ENCODE assay signal across 13 mouse cellular contexts in the genomic region with DNA sequence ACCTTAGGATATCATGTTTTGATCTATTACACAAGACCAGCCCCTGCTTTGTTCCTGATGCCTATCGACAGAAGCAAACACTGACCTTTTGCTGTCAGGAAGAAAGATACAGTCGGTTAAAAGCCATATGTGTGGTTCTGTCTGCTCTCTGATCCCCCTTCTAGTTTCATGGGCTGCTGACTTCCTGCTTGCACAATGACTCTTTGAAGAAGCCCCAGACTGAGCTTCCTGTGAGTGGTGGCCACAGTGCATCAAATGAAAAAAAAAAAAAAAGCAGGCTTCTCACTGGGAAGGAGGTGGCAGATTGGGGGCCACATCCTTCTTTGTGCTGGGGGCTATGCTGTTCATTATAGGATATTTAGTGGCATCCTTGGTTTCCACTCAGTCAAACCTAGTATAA.
DNase-seq lines count a peak whose midpoint lies in the region; ATAC-seq and TF ChIP-seq lines count a peak whose summit lies in the region.
"Had no signal": no experiment of that assay in that cellular context is flagged by ENCODE, and none has a peak within 500 bp of the region (broad histone marks: within the 10 kb centered on the region; RNA-seq: fewer than 3 reads in every experiment).

No protein-coding gene starts in this region.

- no peak overlapping the region for H3K4me2 ChIP-seq in intestine, embryonic 16.5 days (ENCODE audit: low read depth, low read length)
- no peak overlapping the region for H3K4me2 ChIP-seq in hindbrain, embryonic 16.5 days (ENCODE audit: low read length)
- H3K4me2 ChIP-seq: hindbrain, embryonic 12.5 days; midbrain, embryonic 13.5 days had no signal

- H3K27me3 ChIP-seq in thymus, adult 2 months (ENCODE audit: control insufficient read depth, insufficient read depth, low read length): no peaks in the 10 kb centered on the region
- H3K27me3 ChIP-seq in intestine, embryonic 16.5 days (replicated peaks; ENCODE audit: control insufficient read depth, insufficient read depth, low read length): no peaks in the 10 kb centered on the region
- peaks cover 16% of the 10 kb centered on the region for H3K27me3 ChIP-seq in hindbrain, embryonic 16.5 days (replicated peaks; ENCODE audit: control insufficient read depth, insufficient read depth, low read length)

- DNase-seq in layer of hippocampus, adult 2 months (ENCODE audit: low spot score in 2 of 2): no peak
- no peak for DNase-seq in layer of hippocampus, postnatal 25 days (ENCODE audit: extremely low spot score in 1 of 2, low spot score in 1 of 2)
- peak; percentile 24 for DNase-seq in thymus, adult 2 months
- DNase-seq in cerebellum, adult 18-20 months: no peak
- DNase-seq: kidney, postnatal 25 days; lung, adult 18-20 months; right cerebral cortex, postnatal 4 days had no signal

- TF ChIP-seq POLR2A in thymus, adult 2 months (IDR thresholded peaks at IDR 0.05; ENCODE audit: control insufficient read depth, extremely low read depth, insufficient read depth, low read length, poor library complexity): no peak

- ATAC-seq in CD4-positive, CD25-positive, alpha-beta regulatory T cell, adult 4 months: peak; percentile 82
- peak; percentile 82 to 90 for ATAC-seq in hematopoietic stem cell, adult 5-6 weeks (replicated peaks in 1 of 2; ENCODE audit: insufficient read depth in 1 of 2, low FRiP score in 2 of 2, low TSS enrichment in 1 of 2, low read depth in 1 of 2, poor library complexity in 2 of 2, severe bottlenecking in 2 of 2)
- ATAC-seq in intestine, embryonic 16.5 days: no peak
- ATAC-seq in hindbrain, embryonic 16.5 days: no peak
- ATAC-seq: midbrain, embryonic 13.5 days had no signal

- peak overlapping the region; percentile 53; the same call in 1 of the 2 replicates for H3K27ac ChIP-seq in layer of hippocampus, adult 2 months
- H3K27ac ChIP-seq in thymus, adult 2 months (ENCODE audit: control insufficient read depth, insufficient read depth, low read length): 0 out of 2 replicates have a peak overlapping the region, but pooled peaks have one; percentile 16
- H3K27ac ChIP-seq in intestine, embryonic 16.5 days (ENCODE audit: low read length): no peak overlapping the region
- H3K27ac ChIP-seq in hindbrain, embryonic 16.5 days (ENCODE audit: low read depth, low read length): no peak overlapping the region
- H3K27ac ChIP-seq: hindbrain, embryonic 12.5 days; midbrain, embryonic 13.5 days had no signal

- no peak for TF ChIP-seq CTCF in layer of hippocampus, adult 2 months (conservative IDR thresholded peaks at IDR 0.05)
- no peak for TF ChIP-seq CTCF in thymus, adult 2 months (IDR thresholded peaks at IDR 0.05; ENCODE audit: borderline replicate concordance, control insufficient read depth, extremely low read depth, insufficient read depth, low read length, poor library complexity)

- H3K4me3 ChIP-seq in layer of hippocampus, adult 2 months: no peak overlapping the region
- H3K4me3 ChIP-seq in thymus, adult 2 months (ENCODE audit: control insufficient read depth, insufficient read depth, low read length): no peak overlapping the region
- no peak overlapping the region for H3K4me3 ChIP-seq in intestine, embryonic 16.5 days (ENCODE audit: low read length)
- H3K4me3 ChIP-seq in hindbrain, embryonic 16.5 days (ENCODE audit: low read length): no peak overlapping the region
- H3K4me3 ChIP-seq: hindbrain, embryonic 12.5 days; midbrain, embryonic 13.5 days had no signal

- 6% methylated on average over 2 of the region's 2 CpGs for WGBS in thymus, adult 2 months
- WGBS in intestine, embryonic 16.5 days: 36% methylated on average over 2 of the region's 2 CpGs
- WGBS in hindbrain, embryonic 16.5 days: 64% methylated on average over 2 of the region's 2 CpGs

- no peaks in the 10 kb centered on the region for H3K9me3 ChIP-seq in intestine, embryonic 16.5 days (ENCODE audit: control insufficient read depth, low read length)
- H3K9me3 ChIP-seq in hindbrain, embryonic 16.5 days (ENCODE audit: control insufficient read depth, low read length): no peaks in the 10 kb centered on the region
- H3K9me3 ChIP-seq: hindbrain, embryonic 12.5 days; midbrain, embryonic 13.5 days had no signal

- H3K9ac ChIP-seq in intestine, embryonic 16.5 days (ENCODE audit: low read depth, low read length): no peak overlapping the region
- H3K9ac ChIP-seq in hindbrain, embryonic 16.5 days (ENCODE audit: low read depth, low read length): no peak overlapping the region
- H3K9ac ChIP-seq: hindbrain, embryonic 12.5 days; midbrain, embryonic 13.5 days had no signal

- H3K36me3 ChIP-seq in thymus, adult 2 months (ENCODE audit: control insufficient read depth, insufficient read depth, low read length): no peaks in the 10 kb centered on the region
- H3K36me3 ChIP-seq in intestine, embryonic 16.5 days (ENCODE audit: control insufficient read depth, insufficient read depth, low read length): no peaks in the 10 kb centered on the region
- H3K36me3 ChIP-seq in hindbrain, embryonic 16.5 days (ENCODE audit: control insufficient read depth, insufficient read depth, low read length): no peaks in the 10 kb centered on the region
- H3K36me3 ChIP-seq: hindbrain, embryonic 12.5 days; midbrain, embryonic 13.5 days had no signal

- H3K4me1 ChIP-seq in thymus, adult 2 months (replicated peaks; ENCODE audit: control insufficient read depth, insufficient read depth, low read length): peaks cover 18% of the 10 kb centered on the region
- H3K4me1 ChIP-seq in intestine, embryonic 16.5 days (ENCODE audit: control insufficient read depth, insufficient read depth, low read length): no peaks in the 10 kb centered on the region
- H3K4me1 ChIP-seq in hindbrain, embryonic 16.5 days (ENCODE audit: control insufficient read depth, insufficient read depth, low read depth, low read length): 0 out of 2 replicates have a peak, but pooled peaks cover 3% of the 10 kb centered on the region
- H3K4me1 ChIP-seq: hindbrain, embryonic 12.5 days had no signal

Comparison
In these comparisons a context has a peak if more than half of its experiments do, and no peak if none do; other contexts are left out.
1. H3K27ac ChIP-seq: peak in layer of hippocampus, adult 2 months (single experiment) and thymus, adult 2 months (single experiment); none in intestine, embryonic 16.5 days (single experiment) and hindbrain, embryonic 16.5 days (single experiment).
2. ATAC-seq: peak in CD4-positive, CD25-positive, alpha-beta regulatory T cell, adult 4 months (single experiment) and hematopoietic stem cell, adult 5-6 weeks (2 of 2); none in intestine, embryonic 16.5 days (single experiment) and hindbrain, embryonic 16.5 days (single experiment).